ENCODE assay signal across 20 mouse cellular contexts in genomic region chr11:71911284-71911683, GRCm38 (mm10).
DNase-seq lines count a peak whose midpoint lies in the region; TF ChIP-seq lines count a peak whose summit lies in the region.
"Had no signal": no experiment of that assay in that cellular context is flagged by ENCODE, and none has a peak within 500 bp of the region (broad histone marks: within the 10 kb centered on the region; RNA-seq: fewer than 3 reads in every experiment).

No protein-coding gene starts in this region.

- TF ChIP-seq POLR2A in CH12.LX (IDR thresholded peaks at IDR 0.05; ENCODE audit: low read depth, low read length), result no peak

- H3K27ac ChIP-seq in CH12.LX (ENCODE audit: insufficient read depth, low read depth), result no peak overlapping the region

- H3K9me3 ChIP-seq in CH12.LX (replicated peaks; ENCODE audit: low read length), result peaks cover 3% of the 10 kb centered on the region
- H3K9me3 ChIP-seq in E14TG2a.4 (ENCODE audit: low read length), result no peaks in the 10 kb centered on the region

- no peak overlapping the region for H3K4me2 ChIP-seq in CH12.LX (ENCODE audit: insufficient read depth, low read depth, poor library complexity, severe bottlenecking)

- TF ChIP-seq RAD21 in CH12.LX (IDR thresholded peaks at IDR 0.05; ENCODE audit: low read depth, low read length), result peak; percentile 21

- no peak overlapping the region for H3K9ac ChIP-seq in CH12.LX (ENCODE audit: insufficient read depth, low read depth)

- dilution Hi-C loops in CH12.LX (cut with MboI; ENCODE audit: extremely low pct_ligation_motif_present, extremely low pct_unique_long_range_greater_than_20kb, low sequenced_read_pairs), result no loop called here

- H3K36me3 ChIP-seq in CH12.LX (replicated peaks in 1 of 2; ENCODE audit: control insufficient read depth in 1 of 2, insufficient read depth in 1 of 2, low read length in 1 of 2) (no peaks in the 10 kb centered on the region), E14TG2a.4 (ENCODE audit: insufficient read depth, low read length) (no peaks in the 10 kb centered on the region)
- H3K36me3 ChIP-seq: G1E had no signal

- peak in 1 of 2 experiments; percentile 52; a peak in 2 of 4 replicates for TF ChIP-seq CTCF in CH12.LX (conservative IDR thresholded peaks at IDR 0.05 in 1 of 2, IDR thresholded peaks at IDR 0.05 in 1 of 2; ENCODE audit: low read depth in 2 of 2, low read length in 2 of 2)
- 0 out of 2 replicates have a peak, but pooled peaks have one; percentile 9 for TF ChIP-seq CTCF in E14TG2a.4 (conservative IDR thresholded peaks at IDR 0.05; ENCODE audit: low read length)

- DNase-seq in heart, adult 11 months, result peak; percentile 70
- DNase-seq in heart, adult 8-10 months (ENCODE audit: low spot score), result no peak
- DNase-seq in CH12.LX (ENCODE audit: extremely low read depth), result peak; percentile 5
- DNase-seq in ovary, postnatal 14 days (ENCODE audit: low spot score), result no peak
- DNase-seq in cerebellum, adult 18-20 months, result no peak
- DNase-seq: adrenal gland, adult 2 months; adrenal gland, adult 8-10 months; adrenal gland, postnatal 10 days; adrenal gland, postnatal 14 days; adrenal gland, postnatal 25 days; adrenal gland, postnatal 36 days; B cell, adult 2 months; cerebellum, adult 11 months; cerebellum, adult 11-12 months; cerebellum, adult 2 months; cerebellum, adult 8-10 months; cerebellum, adult 9-10 months had no signal

- in situ Hi-C loops in CH12.LX (cut with MboI; ENCODE audit: low pct_ligation_motif_present, low pct_unique_long_range_greater_than_20kb, low sequenced_read_pairs), result no loop called here

- peaks cover 57% of the 10 kb centered on the region for H3K27me3 ChIP-seq in CH12.LX (replicated peaks)
- no peaks in the 10 kb centered on the region for H3K27me3 ChIP-seq in E14TG2a.4 (ENCODE audit: insufficient read depth, low read length)
- H3K27me3 ChIP-seq: Patski had no signal

- H3K79me2 ChIP-seq in CH12.LX (replicated peaks; ENCODE audit: control insufficient read depth, extremely low read depth, insufficient read depth, poor library complexity, severe bottlenecking), result no peaks in the 10 kb centered on the region

- H3K4me1 ChIP-seq in CH12.LX (ENCODE audit: control insufficient read depth in 1 of 2, insufficient read depth in 2 of 2), result no peaks in the 10 kb centered on the region
- no peaks in the 10 kb centered on the region for H3K4me1 ChIP-seq in E14TG2a.4 (replicated peaks; ENCODE audit: low read depth, low read length)

- TF ChIP-seq EP300 in CH12.LX (IDR thresholded peaks at IDR 0.05; ENCODE audit: low read length), result no peak

- H3K4me3 ChIP-seq in CH12.LX (replicated peaks in 1 of 3; ENCODE audit: low read depth in 2 of 3, low read length in 2 of 3, poor library complexity in 1 of 3) (no peak overlapping the region), E14TG2a.4 (replicated peaks; ENCODE audit: low read length) (no peak overlapping the region)

TF ChIP-seq in CH12.LX, 34 proteins besides CTCF, POLR2A, EP300 and RAD21:
- TF ChIP-seq SMC3 (IDR thresholded peaks at IDR 0.05; ENCODE audit: low read depth, low read length) (peak; percentile 52), SIN3A (IDR thresholded peaks at IDR 0.05; ENCODE audit: low read length) (no peak), GABPA (IDR thresholded peaks at IDR 0.05; ENCODE audit: insufficient replicate concordance, low read depth, low read length) (no peak)

Comparison
In these comparisons a context has a peak if more than half of its experiments do, and no peak if none do; other contexts are left out.
1. DNase-seq: peak in heart, adult 11 months (single experiment) and CH12.LX (single experiment); none in heart, adult 8-10 months (single experiment), ovary, postnatal 14 days (single experiment) and cerebellum, adult 18-20 months (0 of 2).